Mouse (Mus musculus) MEL (cell line): ENCODE data around the gene Phf5a.
"Not testable (repeated sequence)": the region's sequence is repeated elsewhere in the genome, so short reads cannot be mapped to it uniquely, and the experiment has no call there.

Source experiments
- CTCF ChIP-seq, 3 experiments: IDR thresholded peaks in 2 of 3; conservative IDR thresholded peaks in 1 of 3; 2 replicates each; pipeline ENCODE4 v1.5.1; 2011 to 2012; ENCODE audit warnings: low read length in 3 of 3, low read depth in 2 of 3, mild to moderate bottlenecking in 2 of 3, improper control_type of control experiment in 1 of 3, inconsistent platforms in 1 of 3, mixed read lengths in 1 of 3, moderate library complexity in 1 of 3; ENCODE audit not compliant: control insufficient read depth in 1 of 3, insufficient read depth in 1 of 3, poor library complexity in 1 of 3, severe bottlenecking in 1 of 3
- E2F4 ChIP-seq: IDR thresholded peaks from 2 replicates; pipeline ENCODE4 v1.6.1; 2011; ENCODE audit warnings: low read depth, low read length, improper control_type of control experiment, borderline replicate concordance
- ELF1 ChIP-seq: IDR thresholded peaks from 2 replicates; pipeline ENCODE4 v1.6.1; 2014; ENCODE audit warnings: low read depth, mild to moderate bottlenecking, inconsistent platforms, low read length, improper control_type of control experiment, moderate library complexity
- GATA1 ChIP-seq: IDR thresholded peaks from 2 replicates; pipeline ENCODE4 v1.6.1; 2011; ENCODE audit warnings: low read depth, low read length, improper control_type of control experiment
- MAX ChIP-seq: IDR thresholded peaks from 2 replicates; pipeline ENCODE4 v1.6.1; 2011; ENCODE audit warnings: low read length, improper control_type of control experiment
- MXI1 ChIP-seq: IDR thresholded peaks from 2 replicates; pipeline ENCODE4 v1.6.1; 2011; ENCODE audit warnings: mild to moderate bottlenecking, low read depth, low read length, improper control_type of control experiment
- MYC ChIP-seq: IDR thresholded peaks from 2 replicates; pipeline ENCODE4 v1.6.1; 2011; ENCODE audit warnings: low read depth, mild to moderate bottlenecking, low read length, improper control_type of control experiment, moderate library complexity
- NRF1 ChIP-seq: IDR thresholded peaks from 2 replicates; pipeline ENCODE4 v1.6.1; 2014; ENCODE audit warnings: low read depth, mild to moderate bottlenecking, inconsistent platforms, low read length, improper control_type of control experiment, moderate library complexity; ENCODE audit not compliant: poor library complexity, insufficient read depth, severe bottlenecking
- POLR2A ChIP-seq, 2 experiments: IDR thresholded peaks; 2 replicates each; pipeline ENCODE4 v1.6.1; 2011 to 2012; ENCODE audit warnings: low read length in 2 of 2, mild to moderate bottlenecking in 2 of 2, control low read depth in 1 of 2, improper control_type of control experiment in 1 of 2, low read depth in 1 of 2, moderate library complexity in 1 of 2; ENCODE audit not compliant: control insufficient read depth in 1 of 2, insufficient read depth in 1 of 2, poor library complexity in 1 of 2
- SMC3 ChIP-seq: IDR thresholded peaks from 2 replicates; pipeline ENCODE4 v1.6.1; 2011; ENCODE audit warnings: low read depth, low read length, improper control_type of control experiment
- TAL1 ChIP-seq: IDR thresholded peaks from 2 replicates; pipeline ENCODE4 v1.6.1; 2012; ENCODE audit warnings: mild to moderate bottlenecking, inconsistent platforms, low read length, moderate library complexity, mixed read lengths
- USF2 ChIP-seq, 2 experiments: IDR thresholded peaks; 2 replicates each; pipeline ENCODE4 v1.6.1; 2011 to 2012; ENCODE audit warnings: improper control_type of control experiment in 2 of 2, low read length in 2 of 2, borderline replicate concordance in 1 of 2, inconsistent platforms in 1 of 2, low read depth in 1 of 2, mild to moderate bottlenecking in 1 of 2; ENCODE audit not compliant: insufficient read depth in 1 of 2
- ZNF384 ChIP-seq: IDR thresholded peaks from 2 replicates; pipeline ENCODE4 v1.6.1; 2012; ENCODE audit warnings: low read depth, mild to moderate bottlenecking, inconsistent platforms, low read length, improper control_type of control experiment

DNA sequence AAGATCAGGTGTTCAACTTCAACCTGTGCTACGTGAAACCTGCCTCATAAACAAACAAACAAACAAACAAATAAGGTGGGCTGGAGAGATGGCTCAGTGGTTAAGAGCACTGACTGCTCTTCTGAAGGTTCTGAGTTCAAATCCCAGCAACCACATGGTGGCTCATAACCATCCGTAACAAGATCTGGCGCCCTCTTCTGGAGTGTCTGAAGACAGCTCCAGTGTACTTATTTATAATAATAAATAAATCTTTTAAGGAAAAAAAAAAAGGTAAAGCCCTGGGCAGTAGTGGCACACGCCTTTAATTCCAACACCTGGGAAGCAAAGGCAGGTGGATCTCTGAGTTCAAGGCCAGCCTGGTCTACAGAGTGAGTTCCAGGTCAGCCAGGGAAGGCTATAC, 37.1 kb upstream of the Phf5a start:
- TF ChIP-seq MYC; POLR2A (IDR thresholded peaks at IDR 0.05; ENCODE audit: control insufficient read depth in 1 of 2, insufficient read depth in 1 of 2, low read depth in 1 of 2, low read length in 2 of 2, poor library complexity in 1 of 2); MAX; ELF1; USF2 (IDR thresholded peaks at IDR 0.05; ENCODE audit: borderline replicate concordance in 1 of 2, insufficient read depth in 1 of 2, low read depth in 1 of 2, low read length in 2 of 2); NRF1; ZNF384; E2F4; MXI1; GATA1; TAL1: not testable (repeated sequence)
- peak in 1 of 3 experiments; percentile 13; a peak in 1 of 6 replicates for TF ChIP-seq CTCF (IDR thresholded peaks at IDR 0.05 in 2 of 3, conservative IDR thresholded peaks at IDR 0.05 in 1 of 3; ENCODE audit: control insufficient read depth in 1 of 3, insufficient read depth in 1 of 3, low read depth in 2 of 3, low read length in 3 of 3, poor library complexity in 1 of 3, severe bottlenecking in 1 of 3)
- 0 out of 2 replicates have a peak, but pooled peaks have one; percentile 8 for TF ChIP-seq SMC3
